Mouse (Mus musculus): ENCODE measurements around the gene Crygs. TPM values are rescaled to one million over a fixed set of nuclear protein-coding genes. Genes with fewer than 3 reads are reported as not detected.

Crygs gene
- under 1 TPM in 1 of 2 experiments, not detected in 1; 0.66 TPM for polyA plus RNA-seq (2017; shearing (Covaris generic))

DNA sequence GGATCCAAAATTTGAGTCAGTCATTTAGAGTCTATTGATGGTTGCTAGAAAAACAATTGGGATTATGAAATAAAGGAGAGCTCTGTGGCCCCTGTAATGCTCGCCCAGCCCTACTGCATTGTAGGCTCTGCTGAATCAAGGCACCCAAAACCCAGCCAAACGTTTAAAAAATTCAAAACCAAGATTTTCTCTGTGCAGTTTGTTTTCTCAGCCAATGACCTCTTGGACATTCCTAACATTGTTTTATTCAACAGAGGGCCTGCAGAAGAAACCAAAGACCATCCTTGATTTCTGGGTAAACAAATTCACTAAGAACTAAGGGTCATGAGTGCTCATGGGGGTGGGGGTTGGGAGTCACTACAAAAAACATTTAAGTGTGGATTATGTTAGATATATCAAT is at the start of gene Crygs:
TSS of gene Crygs (minus strand) at position 101 of the 400 bp plus-strand sequence.

DNA sequence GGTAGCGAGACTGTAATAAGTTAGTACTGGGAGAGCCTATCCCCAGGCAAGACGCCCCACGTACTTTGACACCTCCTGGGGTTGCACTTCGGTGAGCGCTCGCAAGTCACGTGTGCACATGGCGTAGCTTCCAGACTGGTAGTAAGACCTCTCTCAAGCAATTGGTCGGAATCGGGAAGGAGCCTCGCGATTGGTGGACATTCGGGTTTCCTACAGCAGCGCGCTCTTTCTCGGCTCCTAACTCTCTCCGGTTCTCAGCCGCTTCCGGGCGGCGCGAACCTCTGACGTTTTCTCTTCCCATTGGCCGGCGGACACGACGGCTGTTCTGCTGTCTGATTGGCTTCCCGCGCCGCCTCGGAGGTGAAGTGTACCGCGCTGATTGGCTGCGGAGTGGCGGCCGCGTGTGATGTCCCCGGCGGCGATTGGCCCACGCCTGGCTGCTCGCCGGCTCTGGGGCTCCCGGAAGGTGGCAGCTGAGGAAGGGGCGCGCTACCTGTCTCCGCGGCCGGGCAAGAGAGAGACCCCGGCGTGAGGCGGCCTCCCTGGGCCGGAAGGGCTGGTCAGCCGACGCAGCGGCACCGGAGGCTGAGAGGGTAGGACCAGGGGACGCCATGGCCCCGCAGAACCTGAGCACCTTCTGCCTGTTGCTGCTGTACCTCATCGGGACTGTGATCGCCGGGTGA is 46.2 kb upstream of the Crygs start, which contains the start of the genes Tbccd1 and Dnajb11:
TSS of gene Tbccd1 (minus strand) at position 239 of the 683 bp plus-strand sequence.
TSS of gene Dnajb11 (plus strand) at position 415 of the 683 bp plus-strand sequence.

Other genes starting within 250 kb of the Crygs start
- 1 to 10 TPM; 2.5 TPM for gene Dgkg, start 154.4 kb downstream of the Crygs start, polyA plus RNA-seq (2017; shearing (Covaris generic))
- gene Tbccd1, start 46.1 kb upstream of the Crygs start, polyA plus RNA-seq (2017; shearing (Covaris generic)), result 10 to 100 TPM; 16.3 to 19.0 TPM
- gene Dnajb11, start 46.3 kb upstream of the Crygs start, polyA plus RNA-seq (2017; shearing (Covaris generic)), result 100 to 1,000 TPM; 115 to 118 TPM
- gene Ahsg, start 79.7 kb upstream of the Crygs start, polyA plus RNA-seq (2017; shearing (Covaris generic)), result under 1 TPM in 1 of 2 experiments, not detected in 1; 0.34 TPM
- under 1 TPM in 1 of 2 experiments, not detected in 1; 0.75 TPM for gene Fetub, start 106.8 kb upstream of the Crygs start, polyA plus RNA-seq (2017; shearing (Covaris generic))
- not detected for gene Hrg, start 139.5 kb upstream of the Crygs start, polyA plus RNA-seq (2017; shearing (Covaris generic))
- not detected for gene Kng2, start 217.9 kb upstream of the Crygs start, polyA plus RNA-seq (2017; shearing (Covaris generic))
- gene Kng1, start 246.3 kb upstream of the Crygs start, polyA plus RNA-seq (2017; shearing (Covaris generic)), result under 1 TPM in 1 of 2 experiments, not detected in 1; 0.59 TPM